Mouse (Mus musculus) embryonic fibroblast, embryonic 13.5 days (primary cell): ENCODE measurements around the gene Tvp23a.

ENCODE experiments used
- CTCF ChIP-seq: IDR thresholded peaks from 2 replicates; pipeline ENCODE4 v1.5.1; 2011; ENCODE audit warnings: mild to moderate bottlenecking, control low read depth, low read length, moderate library complexity, borderline replicate concordance; ENCODE audit not compliant: insufficient read depth
- POLR2A ChIP-seq: IDR thresholded peaks from 2 replicates; pipeline ENCODE4 v1.6.1; 2011; ENCODE audit warnings: low read depth, mild to moderate bottlenecking, control low read depth, low read length, moderate library complexity

GRCm38 (mm10) chr16:10487895-10488493 lies 40.8 kb upstream of the Tvp23a start:
- TF ChIP-seq CTCF (no peak), POLR2A (no peak)
